Mouse (Mus musculus): ENCODE data around the gene Fsd1l. TPM values are rescaled to one million over a fixed set of nuclear protein-coding genes. Genes with fewer than 3 reads are reported as not detected.
A peak's percentile ranks its signal among the peaks of the same experiment; 100 is the strongest.

The Fsd1l gene
- polyA plus RNA-seq, 1 experiment = 1.5 TPM

- TF ChIP-seq CTCF (IDR thresholded peaks at IDR 0.05; ENCODE audit: control insufficient read depth, insufficient read depth, low read length) = no peak
- TF ChIP-seq POLR2A (IDR thresholded peaks at IDR 0.05; ENCODE audit: borderline replicate concordance, control insufficient read depth, low read depth, low read length) = no peak
- peaks cover 1% of the 10 kb centered on the region for H3K4me1 ChIP-seq (ENCODE audit: control insufficient read depth, insufficient read depth, low read length)
- 56% methylated on average over 9 of the region's 9 CpGs for WGBS
- H3K4me3 ChIP-seq (replicated peaks; ENCODE audit: control insufficient read depth, low read depth, low read length) = no peak overlapping the region
- no peak overlapping the region for H3K27ac ChIP-seq (ENCODE audit: control insufficient read depth, insufficient read depth, low read depth, low read length, poor library complexity)
Measured at GRCm38 (mm10) chr4:53592386-53592785, 38.9 kb upstream of the Fsd1l start.

DNA sequence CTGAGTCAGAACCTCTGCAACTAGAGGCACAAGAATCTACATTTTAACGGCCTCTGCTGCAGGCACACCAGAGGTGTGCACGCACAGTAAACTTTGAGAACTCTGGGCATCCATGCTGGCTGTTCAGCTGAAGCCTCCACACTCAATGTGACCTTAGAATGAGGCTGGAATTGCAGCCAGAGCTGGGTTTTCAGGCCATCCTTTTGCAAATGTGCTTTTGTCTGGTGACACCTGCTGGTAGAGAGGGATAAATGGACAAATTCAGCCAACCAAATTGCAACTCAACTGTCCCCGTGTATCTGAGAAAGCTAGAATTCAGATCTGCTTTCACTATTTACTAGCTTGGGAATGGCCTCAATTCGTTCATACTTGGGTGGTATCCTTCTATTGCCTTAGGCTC lies 37.1 kb upstream of the Fsd1l start:
- TF ChIP-seq POLR2A (IDR thresholded peaks at IDR 0.05; ENCODE audit: borderline replicate concordance, control insufficient read depth, low read depth, low read length) (no peak), CTCF (IDR thresholded peaks at IDR 0.05; ENCODE audit: control insufficient read depth, insufficient read depth, low read length) (peak; percentile 40)
- no peak overlapping the region for H3K27ac ChIP-seq (ENCODE audit: control insufficient read depth, insufficient read depth, low read depth, low read length, poor library complexity)
- WGBS = 13% methylated on average over 4 of the region's 4 CpGs
- H3K4me1 ChIP-seq (ENCODE audit: control insufficient read depth, insufficient read depth, low read length) = peaks cover 1% of the 10 kb centered on the region
- H3K4me3 ChIP-seq (replicated peaks; ENCODE audit: control insufficient read depth, low read depth, low read length) = no peak overlapping the region

DNA sequence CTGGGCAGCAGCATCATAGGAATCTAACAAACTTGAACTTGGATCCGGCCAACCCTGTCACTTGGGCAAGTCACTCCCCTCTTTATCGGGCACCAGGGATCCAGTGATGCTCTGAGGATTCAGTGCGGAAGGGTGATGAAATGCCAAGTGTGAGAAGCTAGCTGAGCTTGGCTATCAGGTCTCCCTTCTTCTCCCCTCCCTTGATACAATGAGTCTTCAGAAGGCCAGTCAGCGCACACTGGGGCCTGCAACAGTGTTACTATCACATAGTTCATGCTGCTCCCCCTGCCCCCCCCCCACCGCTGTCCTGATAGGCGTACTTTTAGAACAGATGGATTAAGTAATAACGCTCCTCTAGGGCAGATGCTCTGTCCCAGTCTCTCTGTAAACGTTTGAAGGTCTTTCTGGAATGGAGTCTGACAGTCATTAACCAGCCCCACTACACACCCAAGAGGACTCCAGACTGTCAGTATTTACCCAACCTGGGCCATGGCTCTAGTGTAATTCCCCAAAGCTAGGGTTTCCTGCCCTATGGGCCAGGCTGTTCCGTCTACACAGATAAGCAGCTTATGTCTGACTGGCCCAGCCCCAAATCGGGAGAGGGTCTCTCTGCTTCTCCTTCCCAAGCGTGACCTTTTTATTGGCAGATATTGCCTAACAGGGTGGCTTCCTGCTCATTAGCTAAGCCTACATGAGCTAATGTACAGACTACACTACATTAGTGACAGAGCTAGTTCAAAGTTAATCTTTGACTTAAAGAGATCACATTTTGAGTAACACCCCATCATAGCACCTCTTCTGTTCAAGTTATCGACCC lies 35.8 kb upstream of the Fsd1l start:
- Histone ChIP-seq H3K4me3 (replicated peaks; ENCODE audit: control insufficient read depth, low read depth, low read length) (no peak overlapping the region), H3K27ac (ENCODE audit: control insufficient read depth, insufficient read depth, low read depth, low read length, poor library complexity) (no peak overlapping the region), H3K4me1 (ENCODE audit: control insufficient read depth, insufficient read depth, low read length) (peaks cover 1% of the 10 kb centered on the region)
- 59% methylated on average over 12 of the region's 12 CpGs for WGBS
- TF ChIP-seq CTCF (IDR thresholded peaks at IDR 0.05; ENCODE audit: control insufficient read depth, insufficient read depth, low read length) (no peak), POLR2A (IDR thresholded peaks at IDR 0.05; ENCODE audit: borderline replicate concordance, control insufficient read depth, low read depth, low read length) (no peak)

DNA sequence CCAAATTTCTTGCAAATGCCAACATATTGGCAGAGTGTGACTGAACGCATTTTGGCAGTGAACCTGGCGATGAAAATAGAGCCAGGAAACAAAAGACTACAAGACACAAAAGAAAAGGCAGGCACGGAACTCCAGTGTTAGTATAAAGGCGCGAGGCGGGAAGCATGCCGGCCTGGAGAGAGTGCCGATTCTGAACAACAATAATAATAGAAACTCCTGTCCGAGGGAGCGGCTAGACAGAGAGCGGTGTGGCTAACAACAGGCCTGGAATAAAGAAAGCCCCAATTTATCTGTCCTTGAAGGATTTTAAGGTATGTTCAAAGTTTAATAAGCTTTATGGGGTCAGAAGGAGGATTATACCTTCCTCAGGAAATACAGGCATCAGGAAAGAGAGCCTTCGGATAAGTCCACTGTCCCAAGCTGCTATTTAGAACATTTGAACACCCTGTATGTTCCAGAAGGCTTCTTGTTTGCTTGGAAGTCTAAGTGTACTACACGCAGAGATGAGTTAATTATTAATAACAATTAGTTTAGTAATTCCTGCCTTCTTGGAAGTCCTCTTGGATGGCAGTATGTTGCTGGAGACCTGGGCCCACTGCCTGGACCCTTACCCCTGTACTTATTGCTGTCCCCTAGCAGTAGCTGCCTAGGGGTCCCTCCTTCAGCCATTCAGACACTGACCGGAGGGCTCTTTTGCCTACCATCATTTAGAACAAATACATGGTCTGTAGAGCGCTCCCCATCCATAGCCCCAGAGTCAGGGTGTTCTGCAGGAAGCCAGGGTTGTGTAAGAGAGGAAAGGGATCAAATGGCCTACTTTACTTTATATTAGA lies 35.0 kb upstream of the Fsd1l start:
- Histone ChIP-seq H3K4me3 (replicated peaks; ENCODE audit: control insufficient read depth, low read depth, low read length) (no peak overlapping the region), H3K27ac (ENCODE audit: control insufficient read depth, insufficient read depth, low read depth, low read length, poor library complexity) (no peak overlapping the region), H3K4me1 (ENCODE audit: control insufficient read depth, insufficient read depth, low read length) (peaks cover 1% of the 10 kb centered on the region)
- TF ChIP-seq POLR2A (IDR thresholded peaks at IDR 0.05; ENCODE audit: borderline replicate concordance, control insufficient read depth, low read depth, low read length) (no peak), CTCF (IDR thresholded peaks at IDR 0.05; ENCODE audit: control insufficient read depth, insufficient read depth, low read length) (no peak)
- WGBS = 80% methylated on average over 15 of the region's 15 CpGs

DNA sequence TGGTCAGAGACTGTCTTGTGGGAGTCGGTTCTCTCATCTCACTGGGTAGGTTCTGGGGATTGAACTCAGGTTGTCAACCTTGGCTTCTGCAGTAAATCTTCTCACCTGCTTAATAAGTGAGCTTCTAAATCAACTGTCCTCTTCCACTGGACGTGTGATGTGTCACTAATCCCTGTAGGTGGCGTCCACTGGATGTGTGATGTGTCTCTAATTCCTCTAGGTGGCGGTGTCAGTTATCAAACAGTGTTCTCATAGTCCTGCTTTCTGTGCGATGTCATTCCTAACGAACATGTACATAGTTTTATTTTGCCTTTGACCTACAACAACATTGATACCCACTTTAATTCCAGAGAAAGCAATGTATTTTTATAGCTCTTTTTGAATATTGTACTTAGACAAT lies 30.8 kb upstream of the Fsd1l start:
- TF ChIP-seq POLR2A (IDR thresholded peaks at IDR 0.05; ENCODE audit: borderline replicate concordance, control insufficient read depth, low read depth, low read length) (no peak), CTCF (IDR thresholded peaks at IDR 0.05; ENCODE audit: control insufficient read depth, insufficient read depth, low read length) (peak; percentile 25)
- WGBS = 62% methylated on average over 6 of the region's 6 CpGs
- no peak overlapping the region for H3K27ac ChIP-seq (ENCODE audit: control insufficient read depth, insufficient read depth, low read depth, low read length, poor library complexity)

DNA sequence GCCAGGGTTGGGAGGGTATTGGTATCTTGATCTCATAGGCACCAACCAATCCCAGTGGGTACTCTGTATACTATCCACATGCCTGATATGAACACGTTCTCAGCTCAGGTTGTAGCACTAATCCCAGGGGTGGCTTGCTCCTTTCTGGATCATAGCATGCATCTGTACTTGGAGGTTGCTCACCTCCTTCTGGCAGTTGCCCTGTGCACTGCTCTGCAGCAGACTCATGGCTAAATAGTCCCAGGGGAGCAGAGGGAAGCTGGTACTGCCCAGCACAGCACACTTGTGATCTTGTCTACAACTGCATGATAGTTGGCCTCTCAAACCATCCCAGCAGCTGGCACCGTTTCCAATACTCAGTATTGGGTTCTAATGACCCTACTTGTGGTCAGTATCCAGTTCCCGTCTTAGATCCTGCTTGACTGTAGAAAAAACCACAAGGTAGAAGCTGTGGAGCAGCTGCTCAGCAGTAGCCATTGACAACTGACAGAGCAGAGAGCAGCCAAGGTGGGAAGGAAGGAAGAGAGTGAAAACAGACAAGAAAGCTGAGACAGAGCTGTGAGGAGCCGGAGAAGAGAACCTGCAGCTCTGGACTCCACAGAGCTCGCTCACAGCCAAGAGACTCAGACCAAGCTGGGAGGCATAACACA lies 16.6 kb upstream of the Fsd1l start:
- TF ChIP-seq POLR2A (IDR thresholded peaks at IDR 0.05; ENCODE audit: borderline replicate concordance, control insufficient read depth, low read depth, low read length) (no peak), CTCF (IDR thresholded peaks at IDR 0.05; ENCODE audit: control insufficient read depth, insufficient read depth, low read length) (no peak)
- WGBS = 56% methylated on average over 5 of the region's 5 CpGs
- Histone ChIP-seq H3K4me1 (ENCODE audit: control insufficient read depth, insufficient read depth, low read length) (no peaks in the 10 kb centered on the region), H3K27ac (ENCODE audit: control insufficient read depth, insufficient read depth, low read depth, low read length, poor library complexity) (no peak overlapping the region), H3K4me3 (replicated peaks; ENCODE audit: control insufficient read depth, low read depth, low read length) (no peak overlapping the region)

More for the DNA sequence above, 30.8 kb upstream of the Fsd1l start:
- no peaks in the 10 kb centered on the region; the same call in 1 of the 2 replicates for H3K4me1 ChIP-seq (ENCODE audit: control insufficient read depth, insufficient read depth, low read length)
- H3K4me3 ChIP-seq (replicated peaks; ENCODE audit: control insufficient read depth, low read depth, low read length) = no peak overlapping the region

DNA sequence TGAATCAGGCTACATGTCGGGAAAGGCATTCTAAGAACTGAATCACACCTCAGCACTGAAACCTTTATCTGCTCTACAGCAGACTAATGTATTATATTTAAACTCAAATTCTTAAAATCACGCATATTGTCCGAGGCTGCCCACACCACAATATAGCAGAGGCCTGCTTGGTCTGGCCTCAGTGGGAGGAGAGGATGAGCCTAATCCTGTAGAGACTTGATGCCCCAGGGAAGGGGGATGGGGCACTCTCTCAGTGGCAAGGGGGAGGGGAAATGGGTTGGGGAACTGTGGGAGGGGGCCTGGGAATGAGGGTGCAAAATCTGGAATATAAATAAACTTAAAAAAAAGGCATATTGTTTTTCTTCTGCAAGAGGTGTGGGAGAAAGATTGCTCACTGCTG lies 13.3 kb upstream of the Fsd1l start:
- WGBS = 73% methylated on average over 3 of the region's 3 CpGs
- Histone ChIP-seq H3K4me3 (replicated peaks; ENCODE audit: control insufficient read depth, low read depth, low read length) (no peak overlapping the region), H3K4me1 (ENCODE audit: control insufficient read depth, insufficient read depth, low read length) (no peaks in the 10 kb centered on the region), H3K27ac (ENCODE audit: control insufficient read depth, insufficient read depth, low read depth, low read length, poor library complexity) (no peak overlapping the region)
- TF ChIP-seq CTCF (IDR thresholded peaks at IDR 0.05; ENCODE audit: control insufficient read depth, insufficient read depth, low read length) = no peak
- no peak for TF ChIP-seq POLR2A (IDR thresholded peaks at IDR 0.05; ENCODE audit: borderline replicate concordance, control insufficient read depth, low read depth, low read length)

- Histone ChIP-seq H3K4me1 (ENCODE audit: control insufficient read depth, insufficient read depth, low read length) (no peaks in the 10 kb centered on the region), H3K4me3 (replicated peaks; ENCODE audit: control insufficient read depth, low read depth, low read length) (no peak overlapping the region), H3K27ac (ENCODE audit: control insufficient read depth, insufficient read depth, low read depth, low read length, poor library complexity) (no peak overlapping the region)
- TF ChIP-seq POLR2A (IDR thresholded peaks at IDR 0.05; ENCODE audit: borderline replicate concordance, control insufficient read depth, low read depth, low read length) (no peak), CTCF (IDR thresholded peaks at IDR 0.05; ENCODE audit: control insufficient read depth, insufficient read depth, low read length) (no peak)
- 86% methylated on average over 6 of the region's 6 CpGs for WGBS
Measured at GRCm38 (mm10) chr4:53620104-53620503, 11.2 kb upstream of the Fsd1l start.
